Mouse (Mus musculus) forebrain, embryonic 15.5 days (tissue): ENCODE results near the gene D8Ertd738e. TPM values are rescaled to one million over a fixed set of nuclear protein-coding genes. Genes with fewer than 3 reads are reported as not detected.

ENCODE experiments used
- ATAC-seq: fragments of 200-750 bp; cut with Nextera tagmentation; replicated peaks from 2 replicates; pipeline ENCODE4 v1.8.0; 2017; ENCODE audit warnings: mild to moderate bottlenecking, moderate TSS enrichment, moderate library complexity
- H3K27ac ChIP-seq: fragments of 300-500 bp; sonication (generic); replicated peaks from 2 replicates; pipeline ENCODE4 v1.5.1; 2015; ENCODE audit warnings: mild to moderate bottlenecking, inconsistent platforms
- H3K27me3 ChIP-seq: fragments of 300-500 bp; sonication (generic); 2 replicates; pipeline ENCODE4 v1.6.1; 2015; ENCODE audit warnings: inconsistent platforms
- H3K36me3 ChIP-seq: fragments of 300-500 bp; sonication (generic); 2 replicates; pipeline ENCODE4 v1.6.1; 2015; ENCODE audit warnings: mild to moderate bottlenecking, inconsistent platforms
- H3K4me1 ChIP-seq: fragments of 300-500 bp; sonication (generic); 2 replicates; pipeline ENCODE4 v1.6.1; 2015; ENCODE audit warnings: inconsistent platforms
- H3K4me2 ChIP-seq: fragments of 300-500 bp; sonication (generic); replicated peaks from 2 replicates; pipeline ENCODE4 v1.6.1; 2015; ENCODE audit warnings: mild to moderate bottlenecking, inconsistent platforms
- H3K4me3 ChIP-seq: fragments of 300-500 bp; sonication (generic); 2 replicates; pipeline ENCODE4 v1.5.1; 2015; ENCODE audit warnings: mild to moderate bottlenecking, inconsistent platforms
- H3K9ac ChIP-seq: fragments of 300-500 bp; sonication (generic); replicated peaks from 2 replicates; pipeline ENCODE4 v1.6.1; 2015; ENCODE audit warnings: mild to moderate bottlenecking, inconsistent platforms
- H3K9me3 ChIP-seq: fragments of 300-500 bp; sonication (generic); 2 replicates; pipeline ENCODE4 v1.6.1; 2016; ENCODE audit warnings: inconsistent platforms
- WGBS: fragments of 180-500 bp; shearing (Covaris S2); methylation state at CpG from one replicate; pipeline ENCODE4 v1.1.7; 2015; ENCODE audit warnings: mixed read lengths; 5-methylcytosine and 5-hydroxymethylcytosine counted together
- polyA plus RNA-seq: library from polyadenylated mRNA; unstranded; fragments of >200 nt; fragmentation: Nextera tagmentation; extraction: Ambion mirVana; gene quantifications from 2 replicates; pipeline ENCODE4 v1.2.1, GENCODE M21; 2015

The D8Ertd738e gene
- polyA plus RNA-seq, 1 experiment from 2014 or later, result 233 TPM

- H3K27ac ChIP-seq, result peak overlapping the region; percentile 75; the same call in 1 of the 2 replicates
- H3K4me2 ChIP-seq, result peak overlapping the region; percentile 64
- ATAC-seq, result no peak
- peak overlapping the region; percentile 85 for H3K4me3 ChIP-seq
- no peaks in the 10 kb centered on the region for H3K27me3 ChIP-seq
- H3K4me1 ChIP-seq, result peaks cover 38% of the 10 kb centered on the region
- H3K36me3 ChIP-seq, result peaks cover 34% of the 10 kb centered on the region
- WGBS, result 37% methylated on average over 10 of the region's 10 CpGs
- H3K9me3 ChIP-seq, result no peaks in the 10 kb centered on the region
- H3K9ac ChIP-seq, result peak overlapping the region; percentile 96
These were observed 13.6 kb downstream of the D8Ertd738e start for GRCm38 (mm10) chr8:84235746-84236409.

GRCm38 (mm10) chr8:84233055-84233454 lies 16.5 kb downstream of the D8Ertd738e start:
- H3K36me3 ChIP-seq, result peaks cover 61% of the 10 kb centered on the region
- WGBS, result 93% methylated on average over 2 of the region's 2 CpGs
- no peaks in the 10 kb centered on the region for H3K27me3 ChIP-seq
- H3K27ac ChIP-seq, result no peak overlapping the region
- H3K9ac ChIP-seq, result no peak overlapping the region
- ATAC-seq, result no peak
- H3K4me1 ChIP-seq, result peaks cover 36% of the 10 kb centered on the region
- no peak overlapping the region for H3K4me3 ChIP-seq
- H3K4me2 ChIP-seq, result no peak overlapping the region
- no peaks in the 10 kb centered on the region for H3K9me3 ChIP-seq

GRCm38 (mm10) chr8:84230735-84231134 lies 18.8 kb downstream of the D8Ertd738e start:
- no peak for ATAC-seq
- 73% methylated on average over 17 of the region's 17 CpGs for WGBS
- Histone ChIP-seq H3K4me1 (peaks cover 26% of the 10 kb centered on the region), H3K9ac (no peak overlapping the region), H3K4me2 (no peak overlapping the region), H3K27ac (no peak overlapping the region), H3K36me3 (peaks cover 84% of the 10 kb centered on the region), H3K4me3 (no peak overlapping the region), H3K9me3 (no peaks in the 10 kb centered on the region), H3K27me3 (no peaks in the 10 kb centered on the region)

GRCm38 (mm10) chr8:84223322-84224029 lies 26.0 kb downstream of the D8Ertd738e start:
- ATAC-seq, result 0 out of 2 replicates have a peak, but pooled peaks have one; percentile 35
- no peak overlapping the region for H3K4me2 ChIP-seq
- H3K36me3 ChIP-seq, result peaks cover 94% of the 10 kb centered on the region
- H3K4me1 ChIP-seq, result no peaks in the 10 kb centered on the region
- 76% methylated on average over 21 of the region's 21 CpGs for WGBS
- H3K27me3 ChIP-seq, result no peaks in the 10 kb centered on the region
- H3K4me3 ChIP-seq, result no peak overlapping the region
- no peaks in the 10 kb centered on the region for H3K9me3 ChIP-seq
- no peak overlapping the region for H3K9ac ChIP-seq
- no peak overlapping the region for H3K27ac ChIP-seq

- Histone ChIP-seq H3K4me2 (no peak overlapping the region), H3K4me3 (no peak overlapping the region), H3K27ac (no peak overlapping the region), H3K36me3 (peaks cover 94% of the 10 kb centered on the region), H3K9ac (no peak overlapping the region), H3K27me3 (no peaks in the 10 kb centered on the region), H3K9me3 (no peaks in the 10 kb centered on the region), H3K4me1 (no peaks in the 10 kb centered on the region)
- WGBS, result 91% methylated on average over 9 of the region's 9 CpGs
- ATAC-seq, result no peak
These were observed 26.9 kb downstream of the D8Ertd738e start for GRCm38 (mm10) chr8:84222566-84223165.

- Histone ChIP-seq H3K4me2 (no peak overlapping the region), H3K36me3 (peaks cover 94% of the 10 kb centered on the region), H3K27ac (no peak overlapping the region), H3K9me3 (no peaks in the 10 kb centered on the region), H3K4me3 (no peak overlapping the region), H3K9ac (no peak overlapping the region), H3K4me1 (no peaks in the 10 kb centered on the region), H3K27me3 (no peaks in the 10 kb centered on the region)
- WGBS, result 89% methylated on average over 7 of the region's 7 CpGs
- ATAC-seq, result no peak
These were observed 29.4 kb downstream of the D8Ertd738e start for GRCm38 (mm10) chr8:84220105-84220504.

- no peak overlapping the region for H3K4me2 ChIP-seq
- H3K9me3 ChIP-seq, result no peaks in the 10 kb centered on the region
- H3K9ac ChIP-seq, result no peak overlapping the region
- H3K27ac ChIP-seq, result no peak overlapping the region
- H3K27me3 ChIP-seq, result no peaks in the 10 kb centered on the region
- WGBS, result 94% methylated on average over 5 of the region's 5 CpGs
- ATAC-seq, result no peak
- no peak overlapping the region for H3K4me3 ChIP-seq
- peaks cover 91% of the 10 kb centered on the region for H3K36me3 ChIP-seq
- no peaks in the 10 kb centered on the region for H3K4me1 ChIP-seq
These were observed 31.4 kb downstream of the D8Ertd738e start for GRCm38 (mm10) chr8:84218143-84218542.

GRCm38 (mm10) chr8:84217206-84217605 lies 32.3 kb downstream of the D8Ertd738e start:
- no peaks in the 10 kb centered on the region for H3K27me3 ChIP-seq
- no peak overlapping the region for H3K9ac ChIP-seq
- H3K4me2 ChIP-seq, result no peak overlapping the region
- no peaks in the 10 kb centered on the region for H3K4me1 ChIP-seq
- WGBS, result 96% methylated on average over 11 of the region's 11 CpGs
- no peak for ATAC-seq
- no peaks in the 10 kb centered on the region for H3K9me3 ChIP-seq
- H3K27ac ChIP-seq, result no peak overlapping the region
- peaks cover 90% of the 10 kb centered on the region for H3K36me3 ChIP-seq
- no peak overlapping the region for H3K4me3 ChIP-seq

- H3K4me2 ChIP-seq, result no peak overlapping the region
- H3K27ac ChIP-seq, result no peak overlapping the region
- H3K36me3 ChIP-seq, result peaks cover 70% of the 10 kb centered on the region
- no peak for ATAC-seq
- H3K9ac ChIP-seq, result no peak overlapping the region
- H3K9me3 ChIP-seq, result no peaks in the 10 kb centered on the region
- H3K27me3 ChIP-seq, result no peaks in the 10 kb centered on the region
- 95% methylated on average over 4 of the region's 4 CpGs for WGBS
- H3K4me3 ChIP-seq, result no peak overlapping the region
- H3K4me1 ChIP-seq, result peaks cover 21% of the 10 kb centered on the region
These were observed 36.2 kb downstream of the D8Ertd738e start for GRCm38 (mm10) chr8:84213277-84213676.

- Histone ChIP-seq H3K36me3 (peaks cover 58% of the 10 kb centered on the region), H3K4me2 (no peak overlapping the region), H3K4me3 (no peak overlapping the region), H3K27ac (no peak overlapping the region), H3K4me1 (peaks cover 31% of the 10 kb centered on the region), H3K27me3 (no peaks in the 10 kb centered on the region), H3K9ac (no peak overlapping the region), H3K9me3 (no peaks in the 10 kb centered on the region)
- no peak for ATAC-seq
- 93% methylated on average over 31 of the region's 31 CpGs for WGBS
These were observed 37.5 kb downstream of the D8Ertd738e start for GRCm38 (mm10) chr8:84211881-84212563.

GRCm38 (mm10) chr8:84211202-84211601 lies 38.3 kb downstream of the D8Ertd738e start:
- Histone ChIP-seq H3K27ac (no peak overlapping the region), H3K4me1 (peaks cover 31% of the 10 kb centered on the region)
- 96% methylated on average over 3 of the region's 3 CpGs for WGBS

More at GRCm38 (mm10) chr8:84211202-84211601, 38.3 kb downstream of the D8Ertd738e start:
- H3K27me3 ChIP-seq, result no peaks in the 10 kb centered on the region
- no peak overlapping the region for H3K9ac ChIP-seq
- H3K9me3 ChIP-seq, result no peaks in the 10 kb centered on the region
- no peak overlapping the region for H3K4me3 ChIP-seq
- no peak overlapping the region for H3K4me2 ChIP-seq
- no peak for ATAC-seq
- H3K36me3 ChIP-seq, result peaks cover 49% of the 10 kb centered on the region
